Mouse (Mus musculus) spleen, postnatal 14 days (tissue): ENCODE measurements around the gene Ggcx.
A peak's percentile ranks its signal among the peaks of the same experiment; 100 is the strongest.

Experiments used
- DNase-seq, 2 experiments: peaks; one replicate each; pipeline ENCODE4 v3.0.0; 2021 to 2022; ENCODE audit warnings: low spot score in 2 of 2

Gene Ggcx

DNA sequence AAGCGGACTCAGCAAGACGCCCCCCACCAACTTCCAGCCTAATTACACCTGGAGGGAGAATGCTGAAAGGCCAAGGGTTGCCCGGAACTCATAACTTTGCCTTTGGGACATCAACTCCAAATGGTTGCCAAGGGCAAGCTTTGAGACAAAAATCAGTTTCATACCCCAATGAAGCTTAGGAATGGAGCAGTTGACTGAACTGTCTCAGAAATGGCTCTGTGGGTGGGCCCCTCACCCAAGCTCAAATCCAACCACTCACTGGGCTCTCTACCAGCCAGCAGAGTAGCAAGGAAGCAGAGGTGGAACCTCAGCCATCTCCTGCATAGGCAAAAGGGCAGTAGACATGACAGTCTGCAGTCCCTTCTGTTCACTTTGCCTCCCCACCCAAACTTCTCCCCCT, 26.3 kb upstream of the Ggcx start:
- DNase-seq, result no peak

GRCm38 (mm10) chr6:72388266-72388665, 25.8 kb upstream of the Ggcx start:
- DNase-seq, result no peak

DNA sequence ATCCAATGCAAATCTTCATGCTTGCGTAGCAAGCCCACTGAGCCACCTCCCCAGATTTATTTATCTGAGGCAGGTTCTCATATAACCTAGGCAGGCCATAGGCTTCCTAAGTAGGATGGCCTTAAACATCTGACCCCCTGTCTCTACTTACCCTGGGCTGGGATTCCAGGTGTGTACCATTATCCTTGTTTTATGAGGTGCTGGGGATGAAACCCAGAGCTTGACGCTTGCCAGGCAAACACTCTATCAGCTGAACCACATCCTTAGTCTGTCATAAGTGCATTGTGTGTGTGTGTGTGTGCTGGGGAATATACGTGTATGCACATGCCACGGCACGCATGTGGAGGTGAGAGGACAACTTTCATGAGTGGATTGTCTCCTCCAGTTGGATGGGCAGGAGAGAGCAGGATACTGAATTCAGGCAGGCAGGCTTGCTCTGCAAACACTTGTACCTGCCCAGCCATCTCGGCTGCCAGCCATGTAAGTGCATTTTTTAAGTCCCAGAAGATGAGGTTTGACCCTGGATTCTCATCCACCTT, 25.2 kb upstream of the Ggcx start:
- DNase-seq, result no peak

- DNase-seq, result no peak
These were observed 24.6 kb upstream of the Ggcx start for GRCm38 (mm10) chr6:72389471-72389940.

DNA sequence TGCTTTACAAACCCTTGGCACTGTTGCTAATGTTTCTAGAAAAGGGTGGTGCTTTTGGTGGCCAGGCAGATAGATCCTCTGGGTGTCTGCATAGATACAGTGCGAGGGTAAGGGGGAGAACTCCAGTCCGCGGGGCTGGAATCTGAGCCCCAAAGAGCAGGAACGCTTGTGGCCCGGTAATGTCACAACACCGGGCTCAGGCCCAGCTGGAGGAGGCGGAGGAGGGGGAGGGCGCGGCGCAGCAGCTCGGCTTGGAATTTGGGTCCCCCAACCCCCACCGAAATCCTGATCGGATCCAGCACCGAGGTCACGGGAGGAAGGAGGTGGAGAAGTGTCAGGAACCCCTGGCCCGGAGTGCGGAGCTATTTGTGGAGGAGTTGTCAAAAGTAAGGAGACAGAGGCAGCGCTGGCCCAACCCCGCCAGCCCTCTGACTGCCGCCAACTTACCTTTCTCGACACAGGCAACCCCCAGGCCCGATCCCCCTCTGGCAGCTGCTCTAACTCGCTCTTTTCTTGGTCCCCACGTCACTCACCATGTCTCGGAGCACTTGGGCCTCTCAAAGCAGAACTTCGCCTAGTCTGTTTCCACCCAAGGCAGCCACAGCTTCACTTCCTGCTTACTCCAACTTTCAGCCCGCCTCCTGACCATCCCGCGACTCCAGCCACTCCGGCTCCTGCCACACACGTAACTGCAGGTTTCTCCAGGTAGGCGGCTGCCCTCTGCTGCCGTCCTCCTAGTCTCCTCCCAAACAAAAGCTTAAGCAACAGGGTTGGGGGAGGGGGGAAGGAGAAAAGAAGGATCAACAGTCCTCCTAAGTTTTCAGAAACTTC, 24.0 kb upstream of the Ggcx start, which contains the start of gene Vamp8:
Vamp8 (minus strand) TSS at position 763 of the 831 bp plus-strand sequence.
- DNase-seq, result peak; percentile 60 to 63

- DNase-seq, result no peak
These were observed 23.1 kb upstream of the Ggcx start for GRCm38 (mm10) chr6:72390795-72391521.

DNA sequence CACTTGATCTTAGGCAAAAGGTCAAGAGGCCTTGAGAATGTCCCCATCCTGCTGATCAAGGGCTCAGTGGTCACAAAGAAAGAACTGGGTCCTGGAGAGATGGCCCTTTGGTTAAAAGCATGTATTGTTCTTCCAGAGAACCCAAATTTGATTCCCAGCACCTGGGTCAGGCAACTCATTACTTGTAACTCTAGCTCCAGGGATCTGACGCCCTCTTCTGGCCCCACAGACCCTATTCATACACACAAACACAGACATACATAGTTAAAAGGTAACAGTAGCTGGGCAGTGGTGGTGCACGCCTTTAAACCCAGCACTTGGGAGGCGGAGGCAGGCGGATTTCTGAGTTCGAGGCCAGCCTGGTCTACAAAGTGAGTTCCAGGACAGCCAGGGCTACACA, 21.8 kb upstream of the Ggcx start:
- DNase-seq, result no peak

- DNase-seq, result no peak
These were observed 17.3 kb upstream of the Ggcx start for GRCm38 (mm10) chr6:72396837-72397251.

GRCm38 (mm10) chr6:72399967-72400366, 14.1 kb upstream of the Ggcx start:
- no peak for DNase-seq

DNA sequence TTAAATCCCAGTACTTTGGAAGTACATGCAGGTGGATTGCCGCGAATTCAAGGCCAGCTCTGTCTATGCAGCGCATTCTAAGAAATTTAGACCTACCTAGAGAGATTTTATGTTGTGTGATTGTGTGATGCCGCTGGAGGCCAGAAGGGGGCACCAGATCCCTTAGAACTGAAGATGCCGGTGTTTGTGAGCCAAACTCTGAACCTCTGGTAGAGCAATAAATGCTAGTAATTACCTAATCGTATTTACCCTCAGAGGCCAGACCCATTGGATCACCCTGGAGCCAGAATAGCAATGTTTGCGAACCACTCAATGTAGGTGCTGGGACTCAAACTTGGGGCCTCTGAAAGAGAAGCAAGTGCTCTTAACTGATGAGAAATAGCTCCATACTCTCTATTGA, 12.2 kb upstream of the Ggcx start:
- peak; percentile 69 to 76 for DNase-seq

GRCm38 (mm10) chr6:72405356-72405755, 8.8 kb upstream of the Ggcx start:
- no peak for DNase-seq

DNA sequence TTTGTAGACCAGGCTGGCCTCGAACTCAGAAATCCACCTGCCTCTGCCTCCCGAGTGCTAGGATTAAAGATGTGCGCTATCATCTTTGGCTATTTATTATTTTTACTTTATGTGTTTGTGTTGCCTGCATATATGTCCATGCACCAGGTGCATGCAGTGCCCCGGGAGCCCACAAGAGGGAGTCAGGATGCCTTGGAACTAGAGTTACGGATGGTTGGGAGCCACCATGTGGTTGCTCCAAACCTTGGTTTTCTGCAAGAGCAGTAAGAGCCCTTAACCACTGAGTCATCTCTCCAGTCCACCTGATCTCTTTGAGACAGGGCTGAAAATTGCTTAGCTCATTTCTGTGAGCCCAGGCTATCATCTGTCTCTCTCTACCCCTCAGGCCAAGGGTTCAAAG, 7.0 kb upstream of the Ggcx start:
- DNase-seq, result peak; percentile 65 to 83

DNA sequence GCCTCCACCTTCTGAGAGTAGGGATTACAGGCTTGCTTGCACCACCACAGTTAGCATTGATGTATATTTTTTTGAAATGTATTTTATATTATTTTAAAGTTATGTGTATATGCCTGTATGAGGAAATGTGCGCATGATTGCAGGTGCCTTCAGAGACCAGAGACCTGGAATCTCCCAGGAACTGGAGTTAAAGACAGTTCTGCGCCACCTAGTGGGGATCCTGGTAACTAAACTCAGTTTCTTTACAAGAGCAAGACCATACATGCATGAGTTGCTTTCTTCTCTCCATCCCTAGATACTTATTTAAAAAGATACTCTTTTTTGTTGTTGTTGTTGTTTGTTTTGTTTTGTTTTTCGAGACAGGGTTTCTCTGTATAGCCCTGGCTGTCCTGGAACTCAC, 4.5 kb upstream of the Ggcx start:
- peak in 1 of 2 experiments; percentile 59 for DNase-seq

GRCm38 (mm10) chr6:72410003-72410402, 4.1 kb upstream of the Ggcx start:
- DNase-seq, result no peak

DNA sequence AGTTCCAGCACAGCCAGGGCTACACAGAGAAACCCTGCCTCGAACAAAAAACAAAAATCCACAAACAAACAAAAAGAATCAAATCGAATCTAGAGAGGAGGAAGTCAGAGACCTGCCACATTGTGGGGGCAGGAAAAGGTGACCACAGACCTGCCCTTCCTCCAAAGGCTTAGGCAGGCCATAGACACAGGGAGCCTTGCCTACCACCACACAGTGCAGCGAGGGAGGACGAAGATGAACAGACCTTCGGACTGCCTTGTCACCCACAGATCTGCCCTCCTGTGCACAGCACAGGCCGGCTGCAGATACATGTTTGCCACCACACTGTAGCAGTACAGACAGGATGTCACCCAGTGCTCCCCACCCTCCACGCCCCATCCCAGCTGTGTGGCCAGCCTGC, 3.6 kb upstream of the Ggcx start:
- DNase-seq, result no peak

DNA sequence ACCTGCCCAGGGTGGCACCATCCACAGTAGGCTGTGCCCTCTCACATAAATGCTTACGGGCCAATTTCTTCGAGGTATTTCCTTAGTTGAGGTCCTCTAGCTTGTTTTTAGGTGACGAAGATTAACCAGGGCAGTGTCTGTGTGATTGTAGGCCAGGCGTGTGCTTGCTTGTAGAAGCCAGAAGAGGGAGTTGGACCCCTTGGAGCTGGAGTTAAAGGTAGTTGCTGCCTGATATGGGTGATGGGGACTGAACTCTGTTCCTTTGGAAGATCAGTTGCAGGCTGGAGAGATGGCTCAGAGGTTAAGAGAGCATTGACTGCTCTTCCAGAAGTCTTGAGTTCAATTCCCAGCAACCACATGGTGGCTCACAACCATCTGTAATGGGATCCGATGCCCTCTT, 1.1 kb downstream of the Ggcx start:
- no peak for DNase-seq

GRCm38 (mm10) chr6:72415964-72416772, 2.1 kb downstream of the Ggcx start:
- DNase-seq, result no peak

DNA sequence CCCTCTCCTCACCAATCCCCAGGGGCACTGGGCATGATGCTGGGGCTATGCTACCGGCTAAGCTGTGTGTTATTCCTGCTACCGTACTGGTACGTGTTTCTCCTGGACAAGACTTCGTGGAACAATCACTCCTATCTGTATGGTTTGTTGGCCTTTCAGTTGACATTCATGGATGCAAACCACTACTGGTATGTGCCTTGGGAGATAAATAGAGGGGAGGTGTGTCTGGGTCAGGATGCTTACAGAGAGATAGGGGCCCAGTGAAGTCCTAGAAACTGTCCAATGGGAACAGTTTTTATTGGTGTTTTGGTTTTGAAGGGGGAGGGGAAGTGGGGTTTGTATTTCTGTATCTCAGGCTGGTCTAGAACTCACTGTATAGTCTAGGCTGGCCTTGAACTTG, 4.2 kb downstream of the Ggcx start:
- no peak for DNase-seq

DNA sequence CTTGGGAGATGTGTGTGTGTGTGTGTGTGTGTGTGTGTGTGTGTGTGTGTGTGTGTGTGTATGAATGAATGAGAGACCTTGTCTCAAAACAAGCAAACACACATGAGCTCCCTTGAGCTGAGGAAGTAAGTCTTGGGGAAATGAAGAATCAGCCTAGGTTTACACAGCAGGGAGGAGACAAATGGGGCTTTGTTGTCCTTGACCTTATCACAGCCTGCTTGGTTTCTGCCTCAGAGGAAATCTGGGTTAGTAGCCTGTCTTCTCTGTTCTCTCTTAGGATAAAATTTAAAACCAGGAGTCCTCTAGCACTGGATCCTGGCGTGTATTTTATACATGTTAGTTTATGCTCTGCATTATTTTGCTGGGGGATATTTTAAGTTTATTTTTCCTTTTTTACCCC, 5.7 kb downstream of the Ggcx start:
- DNase-seq, result no peak

DNA sequence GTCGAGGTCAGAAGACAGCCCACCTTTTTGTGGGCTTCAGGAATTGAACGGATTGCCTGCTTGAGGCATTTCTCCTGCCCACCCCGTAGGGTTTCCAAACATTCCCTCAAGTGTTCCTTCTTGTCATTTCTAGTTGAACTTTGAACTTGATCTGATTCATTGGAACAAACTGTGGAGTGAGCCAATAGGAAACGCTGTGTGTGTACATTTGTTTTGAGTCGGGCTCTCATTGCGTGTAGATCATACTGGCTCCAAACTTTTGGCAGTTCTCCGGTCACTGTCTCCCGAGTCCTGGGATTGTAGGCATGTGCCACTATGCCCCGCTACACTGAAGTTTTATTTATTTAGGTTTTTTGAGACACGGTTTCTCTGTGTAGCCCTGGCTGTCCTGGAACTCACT, 6.8 kb downstream of the Ggcx start:
- DNase-seq, result no peak

GRCm38 (mm10) chr6:72425646-72426045, 11.5 kb downstream of the Ggcx start:
- DNase-seq, result no peak

- DNase-seq, result peak; percentile 56 to 70
These were observed 13.9 kb downstream of the Ggcx start for GRCm38 (mm10) chr6:72428036-72428435.
